Mouse (Mus musculus): ENCODE measurements around the gene Bag1. TPM values are rescaled to one million over a fixed set of nuclear protein-coding genes. Genes with fewer than 3 reads are reported as not detected.

The Bag1 gene
- total RNA-seq (2015) (98.7 and 125 TPM in 2 replicates), total RNA-seq (2017) (276 and 281 TPM in 2 replicates)

DNA sequence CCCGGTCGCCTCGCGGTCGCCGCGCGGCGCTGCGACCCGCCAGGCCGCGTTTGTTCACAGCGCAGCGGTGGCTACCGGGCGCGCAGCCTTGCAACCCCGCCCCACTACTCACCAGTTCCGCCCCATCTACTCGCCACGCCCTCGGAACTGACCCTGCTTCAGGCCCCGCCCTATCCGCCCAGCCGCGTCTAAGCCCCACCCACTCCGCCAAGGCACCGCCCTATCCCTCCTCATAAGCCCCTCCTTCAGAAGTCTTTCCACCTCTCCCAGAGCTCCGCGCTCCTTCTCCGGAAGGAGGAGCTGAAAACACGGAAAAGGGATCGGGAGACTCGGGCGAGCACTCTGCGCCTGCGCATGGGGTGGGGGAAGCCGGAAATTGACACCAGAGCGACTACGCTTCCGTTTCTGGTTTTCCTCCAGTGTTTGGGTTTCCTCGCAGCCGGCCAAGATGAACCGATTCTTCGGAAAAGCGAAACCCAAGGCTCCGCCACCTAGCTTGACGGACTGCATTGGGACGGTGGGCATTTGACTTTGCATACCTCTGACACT, at the start of gene Bag1, which contains the start of gene Chmp5:
TSS of gene Bag1 (minus strand) at position 135 of the 549 bp plus-strand sequence.
TSS of gene Chmp5 (plus strand) at position 248 of the 549 bp plus-strand sequence.
- peak; percentile 97 for ATAC-seq (ENCODE audit: poor library complexity, severe bottlenecking)

DNA sequence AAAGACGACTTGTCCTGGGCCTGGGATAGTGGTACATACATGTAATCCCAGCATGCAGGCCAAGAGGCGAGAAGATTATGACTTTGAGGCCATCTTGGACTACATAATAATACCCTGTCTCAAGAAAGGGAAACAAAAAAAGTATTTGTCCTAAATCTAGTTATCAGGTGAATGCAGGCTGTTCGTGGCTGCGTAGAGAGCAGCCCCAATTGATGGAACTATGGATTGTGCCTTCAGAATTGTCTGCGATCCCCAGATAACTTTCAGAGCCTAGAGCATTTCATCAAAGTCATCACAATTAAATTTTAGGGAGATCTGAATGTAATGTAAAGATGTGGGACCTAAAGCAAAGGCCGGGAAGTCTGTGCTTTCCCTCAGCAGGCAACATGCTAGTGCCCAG, 48.2 kb upstream of the Bag1 start:
- ATAC-seq (ENCODE audit: poor library complexity, severe bottlenecking): no peak

DNA sequence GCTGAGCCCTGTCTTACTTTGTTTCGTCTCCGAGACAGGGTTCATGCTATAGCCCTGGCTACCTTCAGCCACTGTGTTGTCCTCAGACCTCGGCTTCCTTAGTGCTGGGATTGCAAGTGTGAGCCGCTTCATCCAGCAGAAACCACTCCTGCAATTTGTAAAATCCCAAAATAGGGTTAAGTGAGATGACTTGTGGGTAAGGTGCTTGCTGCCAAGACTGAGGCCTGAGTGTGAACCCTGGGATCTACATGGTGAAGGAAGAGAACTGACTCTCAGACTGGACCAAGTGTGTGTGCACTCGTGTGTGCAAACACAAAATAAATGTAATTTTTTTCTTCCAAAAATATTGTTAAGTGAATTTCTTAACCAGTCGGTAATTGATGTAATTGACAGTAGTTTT, 41.5 kb upstream of the Bag1 start:
- ATAC-seq (ENCODE audit: poor library complexity, severe bottlenecking): no peak

GRCm38 (mm10) chr4:40983686-40984085, 35.6 kb upstream of the Bag1 start:
- no peak for ATAC-seq (ENCODE audit: poor library complexity, severe bottlenecking)

DNA sequence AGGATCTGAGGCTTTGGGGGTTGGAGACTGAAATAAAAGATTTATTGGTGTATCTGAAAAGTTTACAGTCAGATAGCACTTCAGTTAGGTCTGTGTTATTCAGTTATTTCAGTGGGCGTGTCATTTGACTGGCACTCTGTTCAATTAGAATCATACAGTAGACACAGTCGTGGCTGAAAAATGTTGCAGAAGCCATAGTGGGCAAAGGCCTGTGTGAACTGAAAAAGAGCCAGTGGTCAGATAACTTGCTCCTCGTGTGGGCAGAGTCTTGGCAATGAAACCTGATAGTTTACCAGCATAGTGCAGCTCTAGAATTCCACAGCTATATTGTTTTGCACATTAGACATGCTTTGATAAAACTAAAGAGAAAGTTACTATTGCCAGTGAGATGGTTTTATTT, 34.4 kb upstream of the Bag1 start:
- ATAC-seq (ENCODE audit: poor library complexity, severe bottlenecking): no peak

- no peak for ATAC-seq (ENCODE audit: poor library complexity, severe bottlenecking)
Observed at GRCm38 (mm10) chr4:40979430-40979829, 31.3 kb upstream of the Bag1 start.

- no peak for ATAC-seq (ENCODE audit: poor library complexity, severe bottlenecking)
Observed at GRCm38 (mm10) chr4:40976651-40977050, 28.6 kb upstream of the Bag1 start.

DNA sequence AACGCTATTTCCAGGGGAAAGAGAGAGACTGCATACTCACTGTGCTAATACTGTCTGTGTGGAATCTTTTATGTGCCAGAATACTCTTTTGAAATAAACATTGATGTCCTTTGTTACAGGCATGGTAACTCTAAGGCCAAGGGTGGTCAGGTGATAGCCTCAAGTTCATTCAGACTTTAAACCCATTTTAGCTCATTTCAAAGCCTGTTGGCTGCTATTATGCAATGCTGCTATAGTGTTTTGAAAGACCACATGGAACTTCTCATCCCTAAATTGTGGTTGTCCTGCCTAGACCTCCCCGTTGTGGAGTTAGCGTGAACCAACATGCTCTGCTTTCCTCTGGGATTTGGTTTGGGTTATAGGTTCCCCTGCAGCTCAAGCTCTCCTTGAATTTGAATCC, 27.6 kb upstream of the Bag1 start:
- ATAC-seq (ENCODE audit: poor library complexity, severe bottlenecking): no peak

- ATAC-seq (ENCODE audit: poor library complexity, severe bottlenecking): no peak
Observed at GRCm38 (mm10) chr4:40974011-40974410, 25.9 kb upstream of the Bag1 start.

DNA sequence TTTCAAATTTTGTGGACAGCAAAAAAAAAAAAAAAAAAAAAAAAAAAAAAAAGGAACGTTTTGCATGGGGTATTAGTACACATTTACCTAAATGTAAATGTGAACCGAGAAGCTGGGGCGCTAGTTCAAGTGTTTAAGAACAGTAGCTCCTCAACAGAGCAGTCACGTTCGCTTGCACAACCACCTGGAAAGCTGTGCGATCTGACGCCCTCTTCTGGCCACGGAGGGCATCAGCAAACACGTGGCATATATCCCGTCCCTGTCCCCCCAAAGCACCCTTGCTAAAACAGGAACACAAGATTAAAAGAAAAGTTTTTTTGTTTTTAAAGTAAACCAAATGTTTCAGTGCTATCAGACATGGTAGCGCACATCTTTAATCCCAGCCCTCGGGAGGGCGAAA, 23.6 kb upstream of the Bag1 start:
- peak; percentile 39 for ATAC-seq (ENCODE audit: poor library complexity, severe bottlenecking)

- peak; percentile 95 for ATAC-seq (ENCODE audit: poor library complexity, severe bottlenecking)
Observed at GRCm38 (mm10) chr4:40970842-40971701, 23.0 kb upstream of the Bag1 start, which contains the start of gene Nfx1. Gene Nfx1, plus strand, starts transcription at chr4:40970906.

DNA sequence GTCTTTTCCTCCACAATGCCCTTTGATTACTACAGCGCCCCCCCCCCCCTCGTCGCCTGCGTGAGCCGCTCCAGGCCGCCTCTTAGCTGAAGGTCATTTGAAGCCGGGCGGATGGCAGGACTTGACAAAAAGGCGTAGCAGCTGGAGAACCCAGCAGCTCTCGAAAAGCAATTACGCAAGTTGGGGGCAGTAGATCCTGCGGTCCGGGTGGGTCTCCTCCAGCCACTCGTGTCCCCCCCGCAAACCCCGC, 22.4 kb upstream of the Bag1 start:
- ATAC-seq (ENCODE audit: poor library complexity, severe bottlenecking): no peak

- ATAC-seq (ENCODE audit: poor library complexity, severe bottlenecking): no peak
Observed at GRCm38 (mm10) chr4:40969781-40970591, 21.9 kb upstream of the Bag1 start.

- ATAC-seq (ENCODE audit: poor library complexity, severe bottlenecking): no peak
Observed at GRCm38 (mm10) chr4:40969161-40969560, 21.1 kb upstream of the Bag1 start.

DNA sequence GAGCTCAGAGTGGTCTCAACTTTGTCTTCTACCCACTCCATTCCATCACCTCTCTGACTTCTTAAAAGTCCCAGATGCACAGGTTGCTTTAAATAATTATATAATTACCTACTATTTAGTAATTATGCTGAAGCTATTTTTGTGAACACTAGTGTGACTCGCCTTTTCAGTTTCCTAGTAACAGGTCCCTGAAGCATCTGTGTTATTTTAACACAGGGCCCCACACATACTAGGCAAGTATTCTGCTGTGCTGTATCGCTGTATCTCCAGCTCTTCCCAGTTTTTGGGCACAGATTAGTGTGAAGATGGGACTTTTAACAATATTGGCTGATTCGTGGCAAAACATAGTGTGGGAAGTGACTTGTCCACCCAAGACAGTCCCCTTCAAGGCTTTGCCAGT, 15.4 kb upstream of the Bag1 start:
- ATAC-seq (ENCODE audit: poor library complexity, severe bottlenecking): no peak

GRCm38 (mm10) chr4:40955942-40956341, 7.8 kb upstream of the Bag1 start:
- ATAC-seq (ENCODE audit: poor library complexity, severe bottlenecking): no peak

DNA sequence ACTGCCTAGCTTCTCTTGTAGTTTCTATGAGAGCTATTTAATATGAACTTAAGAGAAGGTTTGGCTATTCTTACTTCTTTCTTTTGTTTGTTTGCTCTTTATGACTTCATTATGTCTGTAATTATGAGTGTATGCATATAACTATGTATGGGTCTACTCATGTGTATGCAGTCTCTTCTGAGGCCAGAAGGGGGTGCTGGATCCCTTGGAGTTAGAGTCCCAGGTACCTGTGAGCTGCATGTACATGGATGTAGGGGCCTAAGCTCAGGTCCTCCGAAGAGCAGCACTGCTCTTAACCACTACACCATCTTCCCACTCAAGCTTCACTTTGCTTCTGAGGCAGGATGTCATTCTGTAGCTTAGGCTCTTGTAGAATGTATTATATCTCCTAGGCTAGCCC, 5.4 kb upstream of the Bag1 start:
- ATAC-seq (ENCODE audit: poor library complexity, severe bottlenecking): peak; percentile 78; the same call in 1 of the 2 replicates

- ATAC-seq (ENCODE audit: poor library complexity, severe bottlenecking): peak; percentile 38
Observed at GRCm38 (mm10) chr4:40947565-40948159, 432 bp downstream of the Bag1 start.

DNA sequence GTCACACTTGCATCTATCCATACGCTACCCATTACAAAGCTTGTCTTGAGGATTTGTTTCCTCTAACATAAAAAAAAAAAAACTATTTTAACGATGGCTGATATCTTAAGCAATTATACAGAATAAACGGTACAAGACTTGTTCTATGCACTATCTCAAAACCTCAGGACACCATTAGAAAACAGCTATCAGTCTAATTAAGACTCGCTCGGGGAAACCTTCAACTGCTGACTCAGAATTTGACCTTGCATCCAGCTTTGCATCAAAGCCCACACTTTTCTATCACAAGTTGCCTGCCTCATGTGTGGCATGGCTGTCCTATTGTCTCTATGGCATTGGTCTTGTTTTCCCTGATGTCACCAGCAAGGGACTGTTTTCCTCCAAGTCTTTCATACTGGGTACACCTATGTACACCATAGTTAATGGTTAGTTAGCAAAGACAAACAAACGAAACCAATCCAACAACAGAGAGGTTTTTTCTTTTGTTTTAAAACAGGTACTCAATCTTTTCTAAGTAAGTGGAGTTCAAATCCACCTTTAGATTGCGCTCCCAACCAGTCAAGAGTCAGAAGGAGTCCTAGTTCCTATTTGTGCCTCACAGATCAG, 1.5 kb downstream of the Bag1 start:
- ATAC-seq (ENCODE audit: poor library complexity, severe bottlenecking): no peak

GRCm38 (mm10) chr4:40943651-40944050, 4.4 kb downstream of the Bag1 start:
- no peak for ATAC-seq (ENCODE audit: poor library complexity, severe bottlenecking)

DNA sequence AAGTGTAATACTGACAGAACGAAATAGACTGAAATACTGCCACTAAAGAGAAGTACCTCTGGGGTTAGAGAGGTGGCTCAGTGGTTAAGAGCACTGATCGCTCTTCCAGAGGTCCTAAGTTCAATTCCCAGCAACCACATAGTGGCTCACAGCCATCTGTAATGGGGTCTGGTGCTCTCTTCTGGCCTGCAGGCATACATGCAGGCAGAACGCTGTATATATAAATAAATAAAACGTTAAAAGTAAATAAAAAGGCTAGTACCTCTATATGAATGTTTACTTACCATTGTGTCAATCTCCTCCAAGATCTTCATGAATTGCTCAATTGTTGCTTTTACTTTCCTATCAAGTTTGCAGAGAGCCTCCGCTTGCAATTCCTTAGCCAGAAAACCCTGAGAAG, 9.3 kb downstream of the Bag1 start:
- ATAC-seq (ENCODE audit: poor library complexity, severe bottlenecking): no peak
